Mouse (Mus musculus): Measurements from ENCODE around the gene Adamts15. TPM values are rescaled to one million over a fixed set of nuclear protein-coding genes. Genes with fewer than 3 reads are reported as not detected.
A peak's percentile ranks its signal among the peaks of the same experiment; 100 is the strongest.

Adamts15 gene
- polyA plus RNA-seq, 1 experiment from 2014 or later = 0.81 TPM

- Histone ChIP-seq H3K4me2 (ENCODE audit: low read depth, low read length) (no peak overlapping the region), H3K27me3 (ENCODE audit: control insufficient read depth, insufficient read depth, low read depth, low read length) (no peaks in the 10 kb centered on the region; the same call in 1 of the 2 replicates), H3K9ac (ENCODE audit: low read depth, low read length) (no peak overlapping the region), H3K4me3 (ENCODE audit: low read depth, low read length) (no peak overlapping the region), H3K36me3 (ENCODE audit: control insufficient read depth, insufficient read depth) (no peaks in the 10 kb centered on the region), H3K9me3 (replicated peaks; ENCODE audit: control insufficient read depth, low read length) (no peaks in the 10 kb centered on the region), H3K4me1 (ENCODE audit: control insufficient read depth, low read depth, low read length) (no peaks in the 10 kb centered on the region), H3K27ac (ENCODE audit: low read length) (no peak overlapping the region)
- 64% methylated on average over 5 of the region's 5 CpGs for WGBS (ENCODE audit: insufficient replicate concordance)
- ATAC-seq (ENCODE audit: low read depth) = no peak
These were observed 29.2 kb upstream of the Adamts15 start for GRCm38 (mm10) chr9:30951461-30951860.

GRCm38 (mm10) chr9:30950592-30950991 lies 28.3 kb upstream of the Adamts15 start:
- Histone ChIP-seq H3K4me3 (ENCODE audit: low read depth, low read length) (no peak overlapping the region), H3K4me1 (ENCODE audit: control insufficient read depth, low read depth, low read length) (no peaks in the 10 kb centered on the region), H3K4me2 (ENCODE audit: low read depth, low read length) (no peak overlapping the region), H3K27ac (ENCODE audit: low read length) (no peak overlapping the region), H3K36me3 (ENCODE audit: control insufficient read depth, insufficient read depth) (no peaks in the 10 kb centered on the region), H3K9me3 (replicated peaks; ENCODE audit: control insufficient read depth, low read length) (no peaks in the 10 kb centered on the region), H3K9ac (ENCODE audit: low read depth, low read length) (no peak overlapping the region), H3K27me3 (ENCODE audit: control insufficient read depth, insufficient read depth, low read depth, low read length) (peaks cover 3% of the 10 kb centered on the region)
- 63% methylated on average over 4 of the region's 4 CpGs for WGBS (ENCODE audit: insufficient replicate concordance)
- ATAC-seq (ENCODE audit: low read depth) = no peak

- Histone ChIP-seq H3K4me1 (ENCODE audit: control insufficient read depth, low read depth, low read length) (no peaks in the 10 kb centered on the region), H3K36me3 (ENCODE audit: control insufficient read depth, insufficient read depth) (no peaks in the 10 kb centered on the region), H3K9ac (ENCODE audit: low read depth, low read length) (no peak overlapping the region), H3K4me2 (ENCODE audit: low read depth, low read length) (no peak overlapping the region), H3K4me3 (ENCODE audit: low read depth, low read length) (no peak overlapping the region), H3K27ac (ENCODE audit: low read length) (no peak overlapping the region), H3K9me3 (replicated peaks; ENCODE audit: control insufficient read depth, low read length) (no peaks in the 10 kb centered on the region), H3K27me3 (ENCODE audit: control insufficient read depth, insufficient read depth, low read depth, low read length) (peaks cover 7% of the 10 kb centered on the region)
- WGBS (ENCODE audit: insufficient replicate concordance) = 63% methylated on average over 4 of the region's 4 CpGs
- no peak for ATAC-seq (ENCODE audit: low read depth)
These were observed 27.7 kb upstream of the Adamts15 start for GRCm38 (mm10) chr9:30949971-30950370.

GRCm38 (mm10) chr9:30949422-30949821 lies 27.2 kb upstream of the Adamts15 start:
- H3K27ac ChIP-seq (ENCODE audit: low read length) = no peak overlapping the region
- ATAC-seq (ENCODE audit: low read depth) = no peak
- H3K4me3 ChIP-seq (ENCODE audit: low read depth, low read length) = no peak overlapping the region

GRCm38 (mm10) chr9:30945276-30945675 lies 23.0 kb upstream of the Adamts15 start:
- H3K9me3 ChIP-seq (replicated peaks; ENCODE audit: control insufficient read depth, low read length) = no peaks in the 10 kb centered on the region
- no peaks in the 10 kb centered on the region for H3K36me3 ChIP-seq (ENCODE audit: control insufficient read depth, insufficient read depth)
- peaks cover 54% of the 10 kb centered on the region for H3K27me3 ChIP-seq (ENCODE audit: control insufficient read depth, insufficient read depth, low read depth, low read length)
- no peak overlapping the region for H3K4me3 ChIP-seq (ENCODE audit: low read depth, low read length)
- peaks cover 2% of the 10 kb centered on the region; the same call in 1 of the 2 replicates for H3K4me1 ChIP-seq (ENCODE audit: control insufficient read depth, low read depth, low read length)
- H3K9ac ChIP-seq (ENCODE audit: low read depth, low read length) = no peak overlapping the region
- no peak for ATAC-seq (ENCODE audit: low read depth)
- WGBS (ENCODE audit: insufficient replicate concordance) = 32% methylated on average over 1 of the region's 1 CpGs
- no peak overlapping the region for H3K4me2 ChIP-seq (ENCODE audit: low read depth, low read length)
- no peak overlapping the region for H3K27ac ChIP-seq (ENCODE audit: low read length)

More at GRCm38 (mm10) chr9:30949422-30949821, 27.2 kb upstream of the Adamts15 start:
- H3K9me3 ChIP-seq (replicated peaks; ENCODE audit: control insufficient read depth, low read length) = no peaks in the 10 kb centered on the region
- no peak overlapping the region for H3K4me2 ChIP-seq (ENCODE audit: low read depth, low read length)
- peaks cover 13% of the 10 kb centered on the region for H3K27me3 ChIP-seq (ENCODE audit: control insufficient read depth, insufficient read depth, low read depth, low read length)
- no peak overlapping the region for H3K9ac ChIP-seq (ENCODE audit: low read depth, low read length)
- no peaks in the 10 kb centered on the region for H3K4me1 ChIP-seq (ENCODE audit: control insufficient read depth, low read depth, low read length)
- H3K36me3 ChIP-seq (ENCODE audit: control insufficient read depth, insufficient read depth) = no peaks in the 10 kb centered on the region
- 38% methylated on average over 3 of the region's 3 CpGs for WGBS (ENCODE audit: insufficient replicate concordance)

GRCm38 (mm10) chr9:30944234-30944633 lies 22.0 kb upstream of the Adamts15 start:
- H3K27me3 ChIP-seq (ENCODE audit: control insufficient read depth, insufficient read depth, low read depth, low read length) = peaks cover 56% of the 10 kb centered on the region
- no peak for ATAC-seq (ENCODE audit: low read depth)
- H3K27ac ChIP-seq (ENCODE audit: low read length) = no peak overlapping the region
- peaks cover 2% of the 10 kb centered on the region; the same call in 1 of the 2 replicates for H3K4me1 ChIP-seq (ENCODE audit: control insufficient read depth, low read depth, low read length)
- no peak overlapping the region for H3K4me2 ChIP-seq (ENCODE audit: low read depth, low read length)
- 11% methylated on average over 1 of the region's 1 CpGs for WGBS (ENCODE audit: insufficient replicate concordance)
- no peaks in the 10 kb centered on the region for H3K9me3 ChIP-seq (replicated peaks; ENCODE audit: control insufficient read depth, low read length)
- no peaks in the 10 kb centered on the region for H3K36me3 ChIP-seq (ENCODE audit: control insufficient read depth, insufficient read depth)
- no peak overlapping the region for H3K9ac ChIP-seq (ENCODE audit: low read depth, low read length)
- H3K4me3 ChIP-seq (ENCODE audit: low read depth, low read length) = no peak overlapping the region

- Histone ChIP-seq H3K27me3 (ENCODE audit: control insufficient read depth, insufficient read depth, low read depth, low read length) (peaks cover 56% of the 10 kb centered on the region), H3K27ac (ENCODE audit: low read length) (no peak overlapping the region), H3K36me3 (ENCODE audit: control insufficient read depth, insufficient read depth) (no peaks in the 10 kb centered on the region), H3K9ac (ENCODE audit: low read depth, low read length) (no peak overlapping the region), H3K4me1 (ENCODE audit: control insufficient read depth, low read depth, low read length) (peaks cover 2% of the 10 kb centered on the region; the same call in 1 of the 2 replicates), H3K4me3 (ENCODE audit: low read depth, low read length) (peak overlapping the region; percentile 41; the same call in 1 of the 2 replicates), H3K9me3 (replicated peaks; ENCODE audit: control insufficient read depth, low read length) (no peaks in the 10 kb centered on the region), H3K4me2 (ENCODE audit: low read depth, low read length) (peak overlapping the region; percentile 50; the same call in 1 of the 2 replicates)
- no peak for ATAC-seq (ENCODE audit: low read depth)
- WGBS (ENCODE audit: insufficient replicate concordance) = 2% methylated on average over 14 of the region's 14 CpGs
These were observed 21.1 kb upstream of the Adamts15 start for GRCm38 (mm10) chr9:30943341-30943740.

GRCm38 (mm10) chr9:30942512-30943313 lies 20.5 kb upstream of the Adamts15 start, which contains the start of gene Adamts8:
TSS of gene Adamts8 (plus strand) at chr9:30942562.
- Histone ChIP-seq H3K36me3 (ENCODE audit: control insufficient read depth, insufficient read depth) (no peaks in the 10 kb centered on the region), H3K4me3 (ENCODE audit: low read depth, low read length) (peak within 1 kb of the TSS; percentile 41), H3K9ac (ENCODE audit: low read depth, low read length) (no peak within 1 kb of the TSS), H3K4me1 (ENCODE audit: control insufficient read depth, low read depth, low read length) (peaks cover 2% of the 10 kb centered on the region; the same call in 1 of the 2 replicates), H3K9me3 (replicated peaks; ENCODE audit: control insufficient read depth, low read length) (no peaks in the 10 kb centered on the region), H3K4me2 (ENCODE audit: low read depth, low read length) (peak within 1 kb of the TSS; percentile 50), H3K27me3 (ENCODE audit: control insufficient read depth, insufficient read depth, low read depth, low read length) (peaks cover 56% of the 10 kb centered on the region), H3K27ac (ENCODE audit: low read length) (no peak within 1 kb of the TSS)
- under 1% methylated on average over 95 of the region's 96 CpGs for WGBS (ENCODE audit: insufficient replicate concordance)
- ATAC-seq (ENCODE audit: low read depth) = no peak

- 5% methylated on average over 6 of the region's 6 CpGs for WGBS (ENCODE audit: insufficient replicate concordance)
- Histone ChIP-seq H3K4me2 (ENCODE audit: low read depth, low read length) (no peak overlapping the region), H3K27me3 (ENCODE audit: control insufficient read depth, insufficient read depth, low read depth, low read length) (peaks cover 50% of the 10 kb centered on the region), H3K4me1 (ENCODE audit: control insufficient read depth, low read depth, low read length) (peaks cover 2% of the 10 kb centered on the region; the same call in 1 of the 2 replicates), H3K4me3 (ENCODE audit: low read depth, low read length) (no peak overlapping the region), H3K36me3 (ENCODE audit: control insufficient read depth, insufficient read depth) (no peaks in the 10 kb centered on the region), H3K9ac (ENCODE audit: low read depth, low read length) (no peak overlapping the region), H3K27ac (ENCODE audit: low read length) (no peak overlapping the region), H3K9me3 (replicated peaks; ENCODE audit: control insufficient read depth, low read length) (no peaks in the 10 kb centered on the region)
- ATAC-seq (ENCODE audit: low read depth) = no peak
These were observed 18.1 kb upstream of the Adamts15 start for GRCm38 (mm10) chr9:30940328-30940727.

Measured in liver, embryonic 16.5 days (tissue).